Mouse (Mus musculus) midbrain, embryonic 16.5 days (tissue): ENCODE measurements at regions not wholly inside any gene's neighbourhood (a gene's known extent, or its start where the extent isn't known, plus 50 kb on each side); places are given as distances from the start of the nearest gene placed in this dataset.

Experiments
- ATAC-seq: fragments of 200-750 bp; cut with Nextera tagmentation; 2 replicates; pipeline ENCODE4 v1.8.0; 2017; ENCODE audit warnings: moderate TSS enrichment
- H3K27ac ChIP-seq: fragments of 300-500 bp; sonication (generic); 2 replicates; pipeline ENCODE4 v1.5.1; 2014; ENCODE audit warnings: mild to moderate bottlenecking, low read length, mixed read lengths
- H3K27me3 ChIP-seq: fragments of 300-500 bp; sonication (generic); 2 replicates; pipeline ENCODE4 v1.6.1; 2014; ENCODE audit warnings: low read depth, low read length, mixed read lengths; ENCODE audit not compliant: control insufficient read depth, insufficient read depth
- H3K36me3 ChIP-seq: fragments of 300-500 bp; sonication (generic); 2 replicates; pipeline ENCODE4 v1.6.1; 2014; ENCODE audit warnings: mild to moderate bottlenecking, low read length, moderate library complexity, mixed read lengths; ENCODE audit not compliant: control insufficient read depth, insufficient read depth
- H3K4me1 ChIP-seq: fragments of 300-500 bp; sonication (generic); 2 replicates; pipeline ENCODE4 v1.6.1; 2014; ENCODE audit warnings: mild to moderate bottlenecking, low read length, mixed read lengths; ENCODE audit not compliant: control insufficient read depth, insufficient read depth
- H3K4me2 ChIP-seq: fragments of 300-500 bp; sonication (generic); 2 replicates; pipeline ENCODE4 v1.6.1; 2014; ENCODE audit warnings: mild to moderate bottlenecking, low read length, mixed read lengths
- H3K4me3 ChIP-seq: fragments of 300-500 bp; sonication (generic); 2 replicates; pipeline ENCODE4 v1.5.1; 2014; ENCODE audit warnings: low read depth, mild to moderate bottlenecking, low read length, moderate library complexity, mixed read lengths
- H3K9ac ChIP-seq: fragments of 300-500 bp; sonication (generic); 2 replicates; pipeline ENCODE4 v1.6.1; 2014; ENCODE audit warnings: low read depth, low read length, mixed read lengths
- H3K9me3 ChIP-seq: fragments of 300-500 bp; sonication (generic); replicated peaks from 2 replicates; pipeline ENCODE4 v1.6.1; 2014; ENCODE audit warnings: mild to moderate bottlenecking, low read length, mixed read lengths; ENCODE audit not compliant: control insufficient read depth, poor library complexity, severe bottlenecking
- WGBS: fragments of 180-500 bp; shearing (Covaris S2); extraction: QIAGEN DNeasy Blood & Tissue Kit; methylation state at CpG from one replicate; pipeline ENCODE4 v1.1.7; 2014; 5-methylcytosine and 5-hydroxymethylcytosine counted together

DNA sequence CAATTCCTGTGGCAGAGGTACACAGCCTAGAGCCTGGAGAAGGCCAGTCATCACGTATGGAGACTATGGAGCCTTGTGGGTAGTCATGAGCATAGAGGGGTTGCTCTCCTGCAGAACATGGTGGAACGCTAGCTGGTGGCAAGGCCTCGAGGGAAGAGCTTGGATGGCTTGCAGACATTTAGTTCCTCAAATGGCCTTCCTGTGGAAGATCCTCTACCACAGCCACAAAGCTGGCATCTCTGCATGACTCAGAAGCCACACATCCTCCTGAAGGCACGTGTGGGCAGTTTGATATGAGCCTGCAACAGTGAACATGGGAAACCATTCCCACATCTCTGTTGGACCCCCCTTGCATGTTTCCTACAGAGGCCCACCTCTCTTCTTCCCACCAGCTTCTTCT, 547.9 kb upstream of the Lrrc6 start:
- Histone ChIP-seq H3K36me3 (no peaks in the 10 kb centered on the region), H3K4me2 (no peak overlapping the region), H3K9ac (no peak overlapping the region), H3K27ac (no peak overlapping the region), H3K9me3 (no peaks in the 10 kb centered on the region), H3K4me3 (no peak overlapping the region), H3K27me3 (no peaks in the 10 kb centered on the region), H3K4me1 (no peaks in the 10 kb centered on the region)
- ATAC-seq, result no peak
- 82% methylated on average over 4 of the region's 4 CpGs for WGBS

GRCm38 (mm10) chr15:67048148-67048547, 547.4 kb upstream of the Lrrc6 start:
- ATAC-seq, result no peak
- Histone ChIP-seq H3K4me2 (no peak overlapping the region), H3K4me1 (no peaks in the 10 kb centered on the region), H3K4me3 (no peak overlapping the region), H3K36me3 (no peaks in the 10 kb centered on the region), H3K9ac (no peak overlapping the region), H3K9me3 (no peaks in the 10 kb centered on the region), H3K27ac (no peak overlapping the region), H3K27me3 (no peaks in the 10 kb centered on the region)
- WGBS, result 96% methylated on average over 5 of the region's 5 CpGs

GRCm38 (mm10) chr15:67045920-67046804, 545.5 kb upstream of the Lrrc6 start:
- 80% methylated on average over 12 of the region's 12 CpGs for WGBS
- no peaks in the 10 kb centered on the region for H3K27me3 ChIP-seq

GRCm38 (mm10) chr15:67045329-67045728, 544.6 kb upstream of the Lrrc6 start:
- Histone ChIP-seq H3K27me3 (no peaks in the 10 kb centered on the region), H3K4me1 (no peaks in the 10 kb centered on the region), H3K9me3 (no peaks in the 10 kb centered on the region), H3K9ac (no peak overlapping the region), H3K4me3 (no peak overlapping the region), H3K36me3 (no peaks in the 10 kb centered on the region), H3K27ac (no peak overlapping the region), H3K4me2 (no peak overlapping the region)
- ATAC-seq, result no peak
- 70% methylated on average over 3 of the region's 3 CpGs for WGBS

More at GRCm38 (mm10) chr15:67045920-67046804, 545.5 kb upstream of the Lrrc6 start:
- Histone ChIP-seq H3K9ac (no peak overlapping the region), H3K4me3 (no peak overlapping the region), H3K36me3 (no peaks in the 10 kb centered on the region), H3K4me2 (no peak overlapping the region), H3K4me1 (no peaks in the 10 kb centered on the region), H3K9me3 (no peaks in the 10 kb centered on the region), H3K27ac (no peak overlapping the region)
- no peak for ATAC-seq

DNA sequence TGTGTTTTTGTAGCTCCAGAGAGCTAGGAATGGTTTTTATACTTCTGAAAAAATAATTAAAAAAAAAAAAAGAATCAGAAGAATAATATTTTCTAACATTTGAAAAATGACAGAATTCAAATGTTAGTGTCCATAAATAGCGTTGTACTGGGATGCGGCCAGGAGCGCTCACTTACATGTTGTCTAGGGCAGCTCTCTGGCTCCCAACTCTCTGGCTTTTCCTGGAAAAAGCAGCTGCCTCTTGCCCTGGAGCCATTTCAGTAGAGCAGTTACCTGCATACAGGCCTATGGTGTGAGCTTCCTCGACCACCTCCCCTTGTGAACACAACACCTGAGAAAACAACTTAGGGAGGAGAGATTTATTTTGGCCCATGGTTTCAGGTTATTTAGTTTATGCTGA, 544.1 kb upstream of the Lrrc6 start:
- 91% methylated on average over 4 of the region's 4 CpGs for WGBS
- H3K27ac ChIP-seq, result no peak overlapping the region
- H3K27me3 ChIP-seq, result no peaks in the 10 kb centered on the region
- H3K9me3 ChIP-seq, result no peaks in the 10 kb centered on the region
- ATAC-seq, result no peak
- H3K4me2 ChIP-seq, result no peak overlapping the region
- H3K36me3 ChIP-seq, result no peaks in the 10 kb centered on the region
- no peak overlapping the region for H3K9ac ChIP-seq
- H3K4me1 ChIP-seq, result no peaks in the 10 kb centered on the region
- H3K4me3 ChIP-seq, result no peak overlapping the region

DNA sequence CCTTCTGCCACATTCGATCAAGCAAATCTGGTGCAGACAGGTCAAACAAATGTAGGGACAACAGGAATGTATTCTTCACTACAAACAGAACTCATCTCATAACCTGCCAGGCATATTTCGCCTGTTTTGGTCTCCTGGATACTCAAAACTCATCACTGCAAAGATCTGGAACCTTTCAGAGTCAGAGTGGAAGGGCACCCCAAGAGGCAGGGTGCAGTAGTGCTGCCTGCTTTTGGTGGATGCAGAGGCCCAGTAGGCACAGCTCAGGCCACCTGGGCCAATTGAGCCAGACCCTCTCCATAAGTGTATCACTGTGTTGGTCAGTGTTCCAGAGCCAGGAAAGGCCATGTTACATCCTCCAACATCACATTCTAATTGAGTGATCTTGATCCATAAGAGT, 541.4 kb upstream of the Lrrc6 start:
- Histone ChIP-seq H3K9ac (no peak overlapping the region), H3K36me3 (no peaks in the 10 kb centered on the region), H3K27ac (no peak overlapping the region), H3K4me3 (no peak overlapping the region), H3K4me2 (no peak overlapping the region), H3K4me1 (no peaks in the 10 kb centered on the region), H3K27me3 (no peaks in the 10 kb centered on the region), H3K9me3 (no peaks in the 10 kb centered on the region)
- ATAC-seq, result no peak
- 88% methylated on average over 2 of the region's 2 CpGs for WGBS

GRCm38 (mm10) chr15:67040229-67040628, 539.5 kb upstream of the Lrrc6 start:
- Histone ChIP-seq H3K4me3 (no peak overlapping the region), H3K9me3 (no peaks in the 10 kb centered on the region), H3K4me2 (no peak overlapping the region; the same call in 1 of the 2 replicates), H3K27ac (no peak overlapping the region), H3K36me3 (no peaks in the 10 kb centered on the region), H3K27me3 (no peaks in the 10 kb centered on the region), H3K4me1 (no peaks in the 10 kb centered on the region), H3K9ac (no peak overlapping the region)
- 0 out of 2 replicates have a peak, but pooled peaks have one; percentile 42 for ATAC-seq
- WGBS, result 49% methylated on average over 12 of the region's 12 CpGs

DNA sequence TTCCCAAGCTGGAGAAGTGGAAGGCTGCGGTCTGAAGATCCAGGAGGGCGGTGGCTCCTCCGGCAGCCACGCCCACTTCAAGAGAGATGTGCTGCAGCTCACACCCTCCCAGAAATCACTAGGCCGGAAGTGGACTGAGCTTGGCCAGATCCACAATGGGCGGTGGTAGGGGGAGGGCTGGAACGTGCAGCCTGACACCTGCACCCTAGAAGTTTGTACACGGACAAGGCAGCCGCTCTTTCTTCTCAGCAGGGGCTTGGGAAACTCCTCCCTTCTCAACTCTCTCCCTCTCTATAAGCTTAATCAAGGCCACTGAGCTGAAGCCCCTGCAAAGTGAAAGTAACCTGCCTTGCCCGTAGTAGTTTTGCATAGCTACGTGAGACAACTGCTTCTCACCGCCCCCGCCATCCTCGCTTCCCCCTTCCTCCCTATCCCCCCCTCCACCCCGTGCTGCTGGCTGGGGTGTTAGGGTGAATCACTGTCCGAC, 538.8 kb upstream of the Lrrc6 start:
- Histone ChIP-seq H3K4me1 (no peaks in the 10 kb centered on the region), H3K36me3 (no peaks in the 10 kb centered on the region), H3K4me2 (peak overlapping the region; percentile 54), H3K9me3 (no peaks in the 10 kb centered on the region), H3K9ac (peak overlapping the region; percentile 8; the same call in 1 of the 2 replicates), H3K4me3 (peak overlapping the region; percentile 26), H3K27ac (no peak overlapping the region), H3K27me3 (no peaks in the 10 kb centered on the region)
- peak; percentile 79 for ATAC-seq
- WGBS, result 6% methylated on average over 16 of the region's 16 CpGs

- WGBS, result 90% methylated on average over 4 of the region's 4 CpGs
- Histone ChIP-seq H3K4me3 (no peak overlapping the region), H3K4me2 (no peak overlapping the region), H3K27ac (no peak overlapping the region), H3K9ac (no peak overlapping the region), H3K9me3 (no peaks in the 10 kb centered on the region), H3K27me3 (no peaks in the 10 kb centered on the region), H3K36me3 (no peaks in the 10 kb centered on the region), H3K4me1 (no peaks in the 10 kb centered on the region)
- ATAC-seq, result no peak
These were observed 536.9 kb upstream of the Lrrc6 start for GRCm38 (mm10) chr15:67037647-67038046.
